Mouse (Mus musculus): ENCODE data around the gene Tspyl4.
A peak's percentile ranks its signal among the peaks of the same experiment; 100 is the strongest.

The Tspyl4 gene

GRCm38 (mm10) chr10:34320809-34321208 lies 23.6 kb downstream of the Tspyl4 start:
- DNase-seq (ENCODE audit: low spot score in 2 of 2), result no peak

DNA sequence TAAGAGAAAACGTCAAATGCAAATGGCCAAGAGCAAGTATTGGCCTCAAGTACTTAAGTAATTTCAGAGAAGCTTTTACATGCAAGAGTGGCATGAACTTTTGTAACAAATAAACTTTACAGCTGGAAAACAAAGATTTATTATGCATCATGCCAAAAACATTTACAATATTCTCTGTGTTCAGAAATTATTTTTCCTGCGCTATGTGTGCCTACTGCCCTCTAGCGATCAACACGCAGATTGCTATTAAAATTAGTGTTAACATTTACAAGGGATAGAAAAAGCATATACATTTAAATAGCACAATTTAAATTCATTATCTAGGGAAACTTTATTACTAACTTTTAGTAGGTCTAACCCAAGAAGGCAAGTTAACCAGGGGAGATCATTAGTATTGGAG lies 29.5 kb downstream of the Tspyl4 start:
- no peak for DNase-seq (ENCODE audit: low spot score in 2 of 2)

GRCm38 (mm10) chr10:34327144-34327543 lies 29.9 kb downstream of the Tspyl4 start:
- no peak for DNase-seq (ENCODE audit: low spot score in 2 of 2)

DNA sequence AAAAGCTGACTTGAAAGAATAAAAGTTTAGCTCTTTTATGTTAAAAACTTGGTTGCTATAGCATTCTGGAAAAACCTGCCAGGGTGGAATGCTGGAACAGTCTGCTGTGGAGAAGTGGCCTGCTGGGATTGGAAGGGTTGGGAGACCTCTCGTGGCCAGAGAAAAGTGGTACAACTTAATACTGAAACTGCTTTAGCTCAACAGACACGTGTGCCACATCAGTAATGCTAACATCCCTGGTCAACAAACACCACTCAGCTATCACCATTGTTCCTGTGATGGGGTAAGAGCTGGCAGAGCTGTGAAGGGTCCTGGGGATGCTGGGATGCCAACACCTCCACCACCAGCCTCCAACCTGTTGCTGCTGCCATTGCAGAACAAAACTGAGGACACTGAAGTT lies 31.1 kb downstream of the Tspyl4 start:
- peak; percentile 18 to 67 for DNase-seq (ENCODE audit: low spot score in 2 of 2)

GRCm38 (mm10) chr10:34341014-34341413 lies 43.8 kb downstream of the Tspyl4 start:
- no peak for DNase-seq (ENCODE audit: low spot score in 2 of 2)

- DNase-seq (ENCODE audit: low spot score in 2 of 2), result no peak
Observed at GRCm38 (mm10) chr10:34341886-34342285, 44.6 kb downstream of the Tspyl4 start.

Data from urinary bladder, postnatal 4 days (tissue).